Mouse (Mus musculus) adipocyte (in vitro differentiated cells): ENCODE measurements at regions not wholly inside any gene's neighbourhood (a gene's known extent, or its start where the extent isn't known, plus 50 kb on each side); places are given as distances from the start of the nearest gene placed in this dataset.

Source experiments
- DNase-seq: peaks from one replicate; pipeline ENCODE4 v3.0.0-alpha.2; 2016; ENCODE audit warnings: low spot score

- DNase-seq, result no peak
Measured at GRCm38 (mm10) chr17:47983286-47983685, 54.8 kb downstream of the 1700122O11Rik start.

- DNase-seq, result no peak
Measured at GRCm38 (mm10) chr17:47981556-47982027, 56.5 kb downstream of the 1700122O11Rik start.

GRCm38 (mm10) chr17:47979266-47979665 is 54.8 kb upstream of the Foxp4 start:
- DNase-seq, result no peak

- DNase-seq, result no peak
Measured at GRCm38 (mm10) chr17:47978404-47979030, 54.1 kb upstream of the Foxp4 start.

GRCm38 (mm10) chr17:47978001-47978400 is 53.6 kb upstream of the Foxp4 start:
- DNase-seq, result no peak

- DNase-seq, result no peak
Measured at GRCm38 (mm10) chr17:47976999-47977357, 52.5 kb upstream of the Foxp4 start.

- peak; percentile 39 for DNase-seq
Measured at GRCm38 (mm10) chr17:47976061-47976998, 51.9 kb upstream of the Foxp4 start.

GRCm38 (mm10) chr17:47975281-47976060 is 51.0 kb upstream of the Foxp4 start:
- no peak for DNase-seq

GRCm38 (mm10) chr17:47974503-47974902 is 50.1 kb upstream of the Foxp4 start:
- no peak for DNase-seq
